Mouse (Mus musculus): Measurements from ENCODE around the gene Tex14.
A peak's percentile ranks its signal among the peaks of the same experiment; 100 is the strongest.
"Not testable (repeated sequence)": the region's sequence is repeated elsewhere in the genome, so short reads cannot be mapped to it uniquely, and the experiment has no call there.

Gene Tex14

GRCm38 (mm10) chr11:87472058-87472457 lies 67.2 kb downstream of the Tex14 start:
- not testable (repeated sequence) for DNase-seq (ENCODE audit: low spot score)

- DNase-seq (ENCODE audit: low spot score): not testable (repeated sequence)
Observed at GRCm38 (mm10) chr11:87479172-87479571, 74.3 kb downstream of the Tex14 start.

GRCm38 (mm10) chr11:87483796-87484326 lies 79.0 kb downstream of the Tex14 start:
- no peak for DNase-seq (ENCODE audit: low spot score)

GRCm38 (mm10) chr11:87488948-87489347 lies 84.1 kb downstream of the Tex14 start:
- DNase-seq (ENCODE audit: low spot score): no peak

GRCm38 (mm10) chr11:87504690-87505214 lies 99.9 kb downstream of the Tex14 start:
- DNase-seq (ENCODE audit: low spot score): no peak

GRCm38 (mm10) chr11:87506502-87506901 lies 101.6 kb downstream of the Tex14 start:
- no peak for DNase-seq (ENCODE audit: low spot score)

- DNase-seq (ENCODE audit: low spot score): no peak
Observed at GRCm38 (mm10) chr11:87507043-87507442, 102.2 kb downstream of the Tex14 start.

GRCm38 (mm10) chr11:87519260-87519659 lies 114.4 kb downstream of the Tex14 start:
- peak; percentile 14 for DNase-seq (ENCODE audit: low spot score)

- no peak for DNase-seq (ENCODE audit: low spot score)
Observed at GRCm38 (mm10) chr11:87523466-87523865, 118.6 kb downstream of the Tex14 start.

- no peak for DNase-seq (ENCODE audit: low spot score)
Observed at GRCm38 (mm10) chr11:87523967-87524366, 119.1 kb downstream of the Tex14 start.

GRCm38 (mm10) chr11:87524780-87525179 lies 119.9 kb downstream of the Tex14 start:
- DNase-seq (ENCODE audit: low spot score): no peak

- DNase-seq (ENCODE audit: low spot score): no peak
Observed at GRCm38 (mm10) chr11:87527364-87527763, 122.5 kb downstream of the Tex14 start.

- DNase-seq (ENCODE audit: low spot score): no peak
Observed at GRCm38 (mm10) chr11:87527990-87528389, 123.1 kb downstream of the Tex14 start.

- DNase-seq (ENCODE audit: low spot score): no peak
Observed at GRCm38 (mm10) chr11:87531695-87532094, 126.8 kb downstream of the Tex14 start.

- no peak for DNase-seq (ENCODE audit: low spot score)
Observed at GRCm38 (mm10) chr11:87542285-87542684, 137.4 kb downstream of the Tex14 start.

- DNase-seq (ENCODE audit: low spot score): no peak
Observed at GRCm38 (mm10) chr11:87542906-87543305, 138.0 kb downstream of the Tex14 start.

- DNase-seq (ENCODE audit: low spot score): no peak
Observed at GRCm38 (mm10) chr11:87553342-87553741, 148.5 kb downstream of the Tex14 start.

- DNase-seq (ENCODE audit: low spot score): no peak
Observed at GRCm38 (mm10) chr11:87554386-87554785, 149.5 kb downstream of the Tex14 start.

- no peak for DNase-seq (ENCODE audit: low spot score)
Observed at GRCm38 (mm10) chr11:87555106-87555703, 150.3 kb downstream of the Tex14 start.

GRCm38 (mm10) chr11:87561208-87561607 lies 156.3 kb downstream of the Tex14 start:
- no peak for DNase-seq (ENCODE audit: low spot score)

- DNase-seq (ENCODE audit: low spot score): no peak
Observed at GRCm38 (mm10) chr11:87566501-87566900, 161.6 kb downstream of the Tex14 start, which contains the start of gene Gm11492. Gene Gm11492 (plus strand): TSS chr11:87566653.

- DNase-seq (ENCODE audit: low spot score): no peak
Observed at GRCm38 (mm10) chr11:87568255-87568953, 163.5 kb downstream of the Tex14 start, which contains the start of gene Sept4. Gene Sept4 (plus strand): TSS chr11:87568903.

- no peak for DNase-seq (ENCODE audit: low spot score)
Observed at GRCm38 (mm10) chr11:87570743-87571142, 165.9 kb downstream of the Tex14 start.
